ENCODE assay signal across 16 mouse cellular contexts in the genomic region with DNA sequence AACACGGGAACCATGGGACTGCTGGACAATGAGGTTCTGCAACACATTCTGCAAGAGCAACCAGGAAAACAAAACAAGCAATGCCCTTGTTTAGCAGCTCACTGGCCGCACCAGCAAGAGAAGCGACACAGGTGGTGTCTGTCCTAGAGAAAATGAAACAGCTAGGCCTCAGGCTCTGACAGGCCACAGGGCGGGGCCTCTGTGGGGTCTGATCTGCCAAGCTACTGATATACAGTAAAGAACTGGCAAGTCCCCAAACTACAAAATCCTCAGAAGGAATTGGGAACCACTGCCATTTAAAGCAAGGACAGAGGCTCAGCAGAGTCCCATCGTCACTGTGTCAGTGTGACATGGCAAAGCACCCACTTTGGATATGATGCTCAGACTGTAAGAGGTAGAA. TPM values are rescaled to one million over a fixed set of nuclear protein-coding genes. Genes with fewer than 3 reads are reported as not detected.
DNase-seq lines count a peak whose midpoint lies in the region; ATAC-seq lines count a peak whose summit lies in the region.
"Had no signal": no experiment of that assay in that cellular context is flagged by ENCODE, and none has a peak within 500 bp of the region (broad histone marks: within the 10 kb centered on the region; RNA-seq: fewer than 3 reads in every experiment).

No protein-coding gene starts in this region.

- H3K27ac ChIP-seq in heart, embryonic 16.5 days (ENCODE audit: low read length): peak overlapping the region; percentile 49; the same call in 1 of the 2 replicates
- no peak overlapping the region for H3K27ac ChIP-seq in midbrain, embryonic 16.5 days (ENCODE audit: low read length)
- no peak overlapping the region for H3K27ac ChIP-seq in intestine, embryonic 16.5 days (ENCODE audit: low read length)
- H3K27ac ChIP-seq: gastrocnemius, adult 2 months; limb, embryonic 13.5 days; midbrain, embryonic 13.5 days had no signal

- WGBS in heart, embryonic 16.5 days: 69% methylated on average over 5 of the region's 5 CpGs
- 91% methylated on average over 5 of the region's 5 CpGs for WGBS in midbrain, embryonic 16.5 days
- 80% methylated on average over 5 of the region's 5 CpGs for WGBS in intestine, embryonic 16.5 days

- DNase-seq in heart, postnatal 10 days: no peak
- peak; percentile 55 for DNase-seq in CD4-positive helper T cell, adult 2 months (ENCODE audit: low read depth, low spot score)
- no peak for DNase-seq in layer of hippocampus, postnatal 36 days
- DNase-seq: gastrocnemius, adult 2 months; right cerebral cortex, postnatal 4 days had no signal

- H3K4me1 ChIP-seq in heart, embryonic 16.5 days (ENCODE audit: control insufficient read depth, insufficient read depth, low read length): peaks cover 14% of the 10 kb centered on the region
- H3K4me1 ChIP-seq in midbrain, embryonic 16.5 days (ENCODE audit: control insufficient read depth, insufficient read depth, low read length): no peaks in the 10 kb centered on the region
- H3K4me1 ChIP-seq in intestine, embryonic 16.5 days (ENCODE audit: control insufficient read depth, insufficient read depth, low read length): peaks cover 15% of the 10 kb centered on the region
- H3K4me1 ChIP-seq: limb, embryonic 13.5 days; midbrain, embryonic 13.5 days had no signal

- ATAC-seq in heart, embryonic 16.5 days (replicated peaks; ENCODE audit: extremely low read depth, insufficient read depth, low FRiP score): peak; percentile 61; the same call in 1 of the 2 replicates
- ATAC-seq in erythroblast, adult 5-6 weeks (replicated peaks; ENCODE audit: low FRiP score, poor library complexity, severe bottlenecking): peak; percentile 87
- peak; percentile 76 for ATAC-seq in megakaryocyte progenitor cell, adult 5-6 weeks (replicated peaks; ENCODE audit: poor library complexity)
- no peak for ATAC-seq in midbrain, embryonic 16.5 days
- ATAC-seq in intestine, embryonic 16.5 days: no peak
- ATAC-seq: midbrain, embryonic 13.5 days had no signal

- H3K27me3 ChIP-seq in heart, embryonic 16.5 days (ENCODE audit: control insufficient read depth, insufficient read depth, low read length): no peaks in the 10 kb centered on the region
- H3K27me3 ChIP-seq in midbrain, embryonic 16.5 days (ENCODE audit: control insufficient read depth, insufficient read depth, low read depth, low read length): no peaks in the 10 kb centered on the region
- no peaks in the 10 kb centered on the region for H3K27me3 ChIP-seq in intestine, embryonic 16.5 days (replicated peaks; ENCODE audit: control insufficient read depth, insufficient read depth, low read length)
- H3K27me3 ChIP-seq: limb, embryonic 13.5 days; midbrain, embryonic 13.5 days had no signal

- H3K4me3 ChIP-seq in heart, embryonic 16.5 days (ENCODE audit: low read length): no peak overlapping the region
- H3K4me3 ChIP-seq in midbrain, embryonic 16.5 days (ENCODE audit: low read depth, low read length): no peak overlapping the region
- H3K4me3 ChIP-seq in intestine, embryonic 16.5 days (ENCODE audit: low read length): no peak overlapping the region
- H3K4me3 ChIP-seq: gastrocnemius, adult 2 months; limb, embryonic 13.5 days; midbrain, embryonic 13.5 days had no signal

- no peaks in the 10 kb centered on the region for H3K9me3 ChIP-seq in heart, embryonic 16.5 days (replicated peaks; ENCODE audit: control insufficient read depth, low read length)
- H3K9me3 ChIP-seq in midbrain, embryonic 16.5 days (replicated peaks; ENCODE audit: control insufficient read depth, low read length, poor library complexity, severe bottlenecking): no peaks in the 10 kb centered on the region
- no peaks in the 10 kb centered on the region for H3K9me3 ChIP-seq in intestine, embryonic 16.5 days (ENCODE audit: control insufficient read depth, low read length)
- H3K9me3 ChIP-seq: limb, embryonic 13.5 days; midbrain, embryonic 13.5 days had no signal

- H3K9ac ChIP-seq in heart, embryonic 16.5 days (ENCODE audit: low read length): no peak overlapping the region
- no peak overlapping the region for H3K9ac ChIP-seq in midbrain, embryonic 16.5 days (ENCODE audit: low read depth, low read length)
- no peak overlapping the region for H3K9ac ChIP-seq in intestine, embryonic 16.5 days (ENCODE audit: low read depth, low read length)
- H3K9ac ChIP-seq: limb, embryonic 13.5 days; midbrain, embryonic 13.5 days had no signal

- no peaks in the 10 kb centered on the region for H3K36me3 ChIP-seq in heart, embryonic 16.5 days (ENCODE audit: control insufficient read depth, insufficient read depth)
- H3K36me3 ChIP-seq in midbrain, embryonic 16.5 days (ENCODE audit: control insufficient read depth, insufficient read depth, low read length): no peaks in the 10 kb centered on the region
- no peaks in the 10 kb centered on the region for H3K36me3 ChIP-seq in intestine, embryonic 16.5 days (ENCODE audit: control insufficient read depth, insufficient read depth, low read length)
- H3K36me3 ChIP-seq: midbrain, embryonic 13.5 days had no signal

- intact Hi-C loops in heart, postnatal 10 days (cut with DNase I): no loop called here

- no peak overlapping the region for H3K4me2 ChIP-seq in heart, embryonic 16.5 days (ENCODE audit: low read depth, low read length)
- H3K4me2 ChIP-seq in midbrain, embryonic 16.5 days (ENCODE audit: low read length): no peak overlapping the region
- H3K4me2 ChIP-seq in intestine, embryonic 16.5 days (ENCODE audit: low read depth, low read length): no peak overlapping the region
- H3K4me2 ChIP-seq: limb, embryonic 13.5 days; midbrain, embryonic 13.5 days had no signal

RNA-seq across cellular contexts. Expression of a gene that starts 5.8 kb away (rescaled TPM):
- polyA plus RNA-seq in heart, embryonic 16.5 days (2015; fragmentation: Nextera tagmentation; extraction: Ambion mirVana): 4.7 and 5.2 TPM in 2 replicates
- total RNA-seq in heart, postnatal 10 days (2021): 1 to 10 TPM; 4.0 to 4.3 TPM
- total RNA-seq in erythroblast, adult 5-6 weeks (2015; ENCODE audit: low replicate concordance): 3.8 and 6.5 TPM in 2 replicates
- 11.9 and 12.8 TPM in 2 replicates for total RNA-seq in erythroblast, adult 5-6 weeks (2017; ENCODE audit: low replicate concordance)
- 1.7 and 1.9 TPM in 2 replicates for total RNA-seq in megakaryocyte progenitor cell, adult 5-6 weeks (2015)
- total RNA-seq in megakaryocyte progenitor cell, adult 5-6 weeks (2017): 1.6 and 3.4 TPM in 2 replicates
- 1.5 and 2.5 TPM in 2 replicates for polyA plus RNA-seq in midbrain, embryonic 16.5 days (2015; fragmentation: Nextera tagmentation; extraction: Ambion mirVana)
- total RNA-seq in layer of hippocampus, postnatal 36 days (2021): 1 to 10 TPM; 2.4 to 2.7 TPM
- polyA plus RNA-seq in intestine, embryonic 16.5 days (2015; fragmentation: Nextera tagmentation; extraction: Ambion mirVana): 6.0 and 7.2 TPM in 2 replicates

RNA-seq across cellular contexts. Expression of a gene that starts 36.5 kb away (rescaled TPM):
- 0.12 and 0.46 TPM in 2 replicates for polyA plus RNA-seq in heart, embryonic 16.5 days (2015; fragmentation: Nextera tagmentation; extraction: Ambion mirVana)
- total RNA-seq in heart, postnatal 10 days (2021): under 1 TPM in 1 of 2 experiments, not detected in 1; 0.10 TPM
- not detected in 2 replicates for total RNA-seq in erythroblast, adult 5-6 weeks (2015; ENCODE audit: low replicate concordance)
- total RNA-seq in erythroblast, adult 5-6 weeks (2017; ENCODE audit: low replicate concordance): not detected in 2 replicates
- total RNA-seq in megakaryocyte progenitor cell, adult 5-6 weeks (2015): 0.17 TPM in 1 of 2 replicates, not detected in the other
- 0.25 TPM in 1 of 2 replicates, not detected in the other for total RNA-seq in megakaryocyte progenitor cell, adult 5-6 weeks (2017)
- polyA plus RNA-seq in midbrain, embryonic 16.5 days (2015; fragmentation: Nextera tagmentation; extraction: Ambion mirVana): 1.1 and 1.3 TPM in 2 replicates
- 1 to 10 TPM in 1 of 2 experiments, under 1 TPM in 1; 0.72 to 1.3 TPM for total RNA-seq in layer of hippocampus, postnatal 36 days (2021)
- 0.11 and 0.12 TPM in 2 replicates for polyA plus RNA-seq in intestine, embryonic 16.5 days (2015; fragmentation: Nextera tagmentation; extraction: Ambion mirVana)
- total RNA-seq: neutrophil, adult 5-6 weeks had no signal

RNA-seq across cellular contexts. Expression of a gene that starts 40.8 kb away (rescaled TPM):
- 180 and 224 TPM in 2 replicates for polyA plus RNA-seq in heart, embryonic 16.5 days (2015; fragmentation: Nextera tagmentation; extraction: Ambion mirVana)
- total RNA-seq in heart, postnatal 10 days (2021): 10 to 100 TPM; 49.7 to 66.5 TPM
- 58.4 and 63.5 TPM in 2 replicates for total RNA-seq in erythroblast, adult 5-6 weeks (2015; ENCODE audit: low replicate concordance)
- total RNA-seq in erythroblast, adult 5-6 weeks (2017; ENCODE audit: low replicate concordance): 51.9 and 60.6 TPM in 2 replicates
- 372 and 413 TPM in 2 replicates for total RNA-seq in megakaryocyte progenitor cell, adult 5-6 weeks (2015)
- 255 and 284 TPM in 2 replicates for total RNA-seq in megakaryocyte progenitor cell, adult 5-6 weeks (2017)
- 286 and 308 TPM in 2 replicates for polyA plus RNA-seq in midbrain, embryonic 16.5 days (2015; fragmentation: Nextera tagmentation; extraction: Ambion mirVana)
- total RNA-seq in layer of hippocampus, postnatal 36 days (2021): 100 to 1,000 TPM; 103 to 106 TPM
- 393 and 423 TPM in 2 replicates for polyA plus RNA-seq in intestine, embryonic 16.5 days (2015; fragmentation: Nextera tagmentation; extraction: Ambion mirVana)

RNA-seq across cellular contexts. Expression of a gene that starts 59.1 kb away (rescaled TPM):
- polyA plus RNA-seq in heart, embryonic 16.5 days (2015; fragmentation: Nextera tagmentation; extraction: Ambion mirVana): not detected in 2 replicates
- not detected for total RNA-seq in heart, postnatal 10 days (2021)
- total RNA-seq in erythroblast, adult 5-6 weeks (2015; ENCODE audit: low replicate concordance): not detected in 2 replicates
- not detected in 2 replicates for total RNA-seq in erythroblast, adult 5-6 weeks (2017; ENCODE audit: low replicate concordance)
- total RNA-seq in megakaryocyte progenitor cell, adult 5-6 weeks (2015): not detected in 2 replicates
- not detected in 2 replicates for total RNA-seq in megakaryocyte progenitor cell, adult 5-6 weeks (2017)
- not detected in 2 replicates for polyA plus RNA-seq in midbrain, embryonic 16.5 days (2015; fragmentation: Nextera tagmentation; extraction: Ambion mirVana)
- not detected for total RNA-seq in layer of hippocampus, postnatal 36 days (2021)
- polyA plus RNA-seq in intestine, embryonic 16.5 days (2015; fragmentation: Nextera tagmentation; extraction: Ambion mirVana): not detected in 2 replicates
- total RNA-seq: gastrocnemius, adult 2 months; neutrophil, adult 5-6 weeks had no signal
- polyA plus RNA-seq: brain, embryonic 14.5 days; hindbrain, embryonic 11.5 days; large intestine, adult 2 months; limb, embryonic 13.5 days; midbrain, embryonic 13.5 days had no signal

Comparison
In these comparisons a context has a peak if more than half of its experiments do, and no peak if none do; other contexts are left out.
1. ATAC-seq: peak in heart, embryonic 16.5 days (single experiment), erythroblast, adult 5-6 weeks (single experiment) and megakaryocyte progenitor cell, adult 5-6 weeks (single experiment); none in midbrain, embryonic 16.5 days (single experiment) and intestine, embryonic 16.5 days (single experiment).